Mouse (Mus musculus) erythroblast, embryonic 14.5 days (primary cell): ENCODE results near the gene Cwc27.

Experiments
- GATA1 ChIP-seq: IDR thresholded peaks from 2 replicates; pipeline ENCODE4 v1.6.1; 2012; ENCODE audit warnings: low read length, inconsistent platforms, mixed read lengths
- TAL1 ChIP-seq: IDR thresholded peaks from 3 replicates; pipeline ENCODE4 v1.6.1; 2012; ENCODE audit warnings: low read length, inconsistent platforms, mixed read lengths

DNA sequence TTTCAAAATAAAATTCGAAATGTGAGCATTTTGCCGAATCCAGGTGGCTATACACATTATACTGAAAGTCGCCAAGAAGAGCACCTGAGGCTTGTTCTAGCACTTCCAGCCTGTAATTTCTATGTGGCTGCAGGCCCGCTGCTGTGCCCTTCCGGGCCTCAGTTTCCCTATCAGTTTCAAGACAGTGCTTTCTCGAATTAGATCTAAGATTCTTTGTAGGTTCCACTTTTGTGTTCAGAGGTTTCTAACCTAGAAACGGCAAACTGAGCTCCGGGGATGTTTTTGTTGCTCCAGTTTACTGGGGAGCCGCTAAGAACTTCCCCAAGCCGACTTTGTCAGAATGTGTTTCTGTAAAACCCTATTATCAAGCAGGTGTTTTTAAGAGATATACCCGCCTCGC, 754 bp upstream of the Cwc27 start:
- no peak for TF ChIP-seq GATA1
- TF ChIP-seq TAL1, result no peak
